Mouse (Mus musculus) embryonic fibroblast, embryonic 13.5 days (primary cell): ENCODE data around the gene Ncmap. TPM values are rescaled to one million over a fixed set of nuclear protein-coding genes. Genes with fewer than 3 reads are reported as not detected.

Source experiments
- H3K27ac ChIP-seq: 2 replicates; pipeline ENCODE4 v1.5.1; 2012; ENCODE audit warnings: low read length, control low read depth, inconsistent platforms; ENCODE audit not compliant: insufficient read depth
- H3K4me1 ChIP-seq: 2 replicates; pipeline ENCODE4 v1.6.1; 2011; ENCODE audit warnings: low read length; ENCODE audit not compliant: control insufficient read depth, insufficient read depth
- H3K4me3 ChIP-seq: 2 replicates; pipeline ENCODE4 v1.5.1; 2011; ENCODE audit warnings: mild to moderate bottlenecking, control low read depth, low read length; ENCODE audit not compliant: insufficient read depth
- CTCF ChIP-seq: IDR thresholded peaks from 2 replicates; pipeline ENCODE4 v1.5.1; 2011; ENCODE audit warnings: mild to moderate bottlenecking, control low read depth, low read length, moderate library complexity, borderline replicate concordance; ENCODE audit not compliant: insufficient read depth
- POLR2A ChIP-seq: IDR thresholded peaks from 2 replicates; pipeline ENCODE4 v1.6.1; 2011; ENCODE audit warnings: low read depth, mild to moderate bottlenecking, control low read depth, low read length, moderate library complexity
- polyA plus RNA-seq: library from polyadenylated mRNA; stranded (reverse); fragments of >200 nt; gene quantifications from 2 replicates; pipeline ENCODE4 v1.2.4, GENCODE M21; 2011; ENCODE audit warnings: low read depth; ENCODE audit not compliant: missing spikeins, insufficient read length

The Ncmap gene
- polyA plus RNA-seq, 1 experiment, result not detected

GRCm38 (mm10) chr4:135404916-135405315, 6.9 kb upstream of the Ncmap start:
- TF ChIP-seq CTCF (no peak), POLR2A (no peak)
- peaks cover 3% of the 10 kb centered on the region; the same call in 1 of the 2 replicates for H3K4me1 ChIP-seq

GRCm38 (mm10) chr4:135404048-135404447, 6.0 kb upstream of the Ncmap start:
- no peak overlapping the region for H3K27ac ChIP-seq
- H3K4me3 ChIP-seq, result no peak overlapping the region
- TF ChIP-seq POLR2A (no peak), CTCF (no peak)
- H3K4me1 ChIP-seq, result peaks cover 3% of the 10 kb centered on the region; the same call in 1 of the 2 replicates

More at GRCm38 (mm10) chr4:135404916-135405315, 6.9 kb upstream of the Ncmap start:
- no peak overlapping the region for H3K27ac ChIP-seq
- H3K4me3 ChIP-seq, result no peak overlapping the region

GRCm38 (mm10) chr4:135401881-135402280, 3.9 kb upstream of the Ncmap start:
- H3K27ac ChIP-seq, result no peak overlapping the region
- no peak overlapping the region for H3K4me3 ChIP-seq
- H3K4me1 ChIP-seq, result peaks cover 3% of the 10 kb centered on the region; the same call in 1 of the 2 replicates
- TF ChIP-seq POLR2A, result no peak

GRCm38 (mm10) chr4:135397551-135397950, 476 bp downstream of the Ncmap start:
- H3K4me3 ChIP-seq, result 0 out of 2 replicates have a peak overlapping the region, but pooled peaks have one; percentile 1
- no peak overlapping the region for H3K27ac ChIP-seq
- TF ChIP-seq CTCF (no peak), POLR2A (no peak)
- H3K4me1 ChIP-seq, result no peaks in the 10 kb centered on the region

GRCm38 (mm10) chr4:135396303-135396702, 1.7 kb downstream of the Ncmap start:
- TF ChIP-seq CTCF (no peak), POLR2A (no peak)
- Histone ChIP-seq H3K4me3 (no peak overlapping the region), H3K4me1 (no peaks in the 10 kb centered on the region), H3K27ac (no peak overlapping the region)

- TF ChIP-seq CTCF, result no peak
- no peak for TF ChIP-seq POLR2A
- Histone ChIP-seq H3K27ac (no peak overlapping the region), H3K4me3 (no peak overlapping the region), H3K4me1 (no peaks in the 10 kb centered on the region)
Observed at GRCm38 (mm10) chr4:135395375-135395774, 2.7 kb downstream of the Ncmap start.

GRCm38 (mm10) chr4:135394666-135395065, 3.4 kb downstream of the Ncmap start:
- Histone ChIP-seq H3K4me3 (no peak overlapping the region), H3K27ac (no peak overlapping the region), H3K4me1 (no peaks in the 10 kb centered on the region)
- no peak for TF ChIP-seq CTCF
- TF ChIP-seq POLR2A, result no peak

GRCm38 (mm10) chr4:135393381-135393780, 4.6 kb downstream of the Ncmap start:
- Histone ChIP-seq H3K4me1 (no peaks in the 10 kb centered on the region), H3K27ac (no peak overlapping the region), H3K4me3 (no peak overlapping the region)
- TF ChIP-seq CTCF (no peak), POLR2A (no peak)

GRCm38 (mm10) chr4:135392801-135393200, 5.2 kb downstream of the Ncmap start:
- Histone ChIP-seq H3K4me1 (no peaks in the 10 kb centered on the region), H3K4me3 (no peak overlapping the region), H3K27ac (no peak overlapping the region)
- no peak for TF ChIP-seq CTCF
- no peak for TF ChIP-seq POLR2A

- TF ChIP-seq POLR2A (no peak), CTCF (no peak)
- no peak overlapping the region for H3K4me3 ChIP-seq
- H3K4me1 ChIP-seq, result no peaks in the 10 kb centered on the region
- H3K27ac ChIP-seq, result no peak overlapping the region
Observed at GRCm38 (mm10) chr4:135391014-135391413, 7.0 kb downstream of the Ncmap start.

GRCm38 (mm10) chr4:135385614-135386013, 12.4 kb downstream of the Ncmap start:
- no peak for TF ChIP-seq POLR2A
- no peak for TF ChIP-seq CTCF
- no peaks in the 10 kb centered on the region for H3K4me1 ChIP-seq
- H3K4me3 ChIP-seq, result no peak overlapping the region
- no peak overlapping the region for H3K27ac ChIP-seq
